Mouse (Mus musculus) embryonic facial prominence, embryonic 15.5 days (tissue): Measurements from ENCODE around the gene Sucla2. TPM values are rescaled to one million over a fixed set of nuclear protein-coding genes. Genes with fewer than 3 reads are reported as not detected.
"Not testable (repeated sequence)": the region's sequence is repeated elsewhere in the genome, so short reads cannot be mapped to it uniquely, and the experiment has no call there.

Experiments used
- ATAC-seq: fragments of 200-750 bp; cut with Nextera tagmentation; 2 replicates; pipeline ENCODE4 v1.8.0; 2017; ENCODE audit warnings: low read depth, moderate TSS enrichment; ENCODE audit not compliant: insufficient number of reproducible peaks, low FRiP score, low TSS enrichment
- H3K27ac ChIP-seq: fragments of 300-500 bp; sonication (generic); replicated peaks from 2 replicates; pipeline ENCODE4 v1.5.1; 2015; ENCODE audit warnings: mild to moderate bottlenecking, inconsistent platforms
- H3K27me3 ChIP-seq: fragments of 300-500 bp; sonication (generic); 2 replicates; pipeline ENCODE4 v1.6.1; 2015; ENCODE audit warnings: inconsistent platforms
- H3K36me3 ChIP-seq: fragments of 300-500 bp; sonication (generic); 2 replicates; pipeline ENCODE4 v1.6.1; 2015; ENCODE audit warnings: mild to moderate bottlenecking, inconsistent platforms
- H3K4me1 ChIP-seq: fragments of 300-500 bp; sonication (generic); 2 replicates; pipeline ENCODE4 v1.6.1; 2015; ENCODE audit warnings: inconsistent platforms
- H3K4me2 ChIP-seq: fragments of 300-500 bp; sonication (generic); replicated peaks from 2 replicates; pipeline ENCODE4 v1.6.1; 2015; ENCODE audit warnings: mild to moderate bottlenecking, inconsistent platforms
- H3K4me3 ChIP-seq: fragments of 300-500 bp; sonication (generic); replicated peaks from 2 replicates; pipeline ENCODE4 v1.5.1; 2015; ENCODE audit warnings: mild to moderate bottlenecking, inconsistent platforms
- H3K9ac ChIP-seq: fragments of 300-500 bp; sonication (generic); 2 replicates; pipeline ENCODE4 v1.6.1; 2015; ENCODE audit warnings: inconsistent platforms
- H3K9me3 ChIP-seq: fragments of 300-500 bp; sonication (generic); replicated peaks from 2 replicates; pipeline ENCODE4 v1.6.1; 2016; ENCODE audit warnings: inconsistent platforms
- WGBS: fragments of 180-500 bp; shearing (Covaris S2); methylation state at CpG from one replicate; pipeline ENCODE4 v1.1.7; 2015; 5-methylcytosine and 5-hydroxymethylcytosine counted together
- polyA plus RNA-seq: library from polyadenylated mRNA; unstranded; fragments of >200 nt; fragmentation: Nextera tagmentation; extraction: Ambion mirVana; gene quantifications from 2 replicates; pipeline ENCODE4 v1.2.1, GENCODE M21; 2015

The Sucla2 gene
- polyA plus RNA-seq, 1 experiment from 2014 or later: 99.6 TPM

- H3K36me3 ChIP-seq: no peaks in the 10 kb centered on the region
- H3K4me1 ChIP-seq: no peaks in the 10 kb centered on the region
- no peak overlapping the region for H3K4me2 ChIP-seq
- no peak overlapping the region for H3K9ac ChIP-seq
- no peaks in the 10 kb centered on the region for H3K27me3 ChIP-seq
- no peak for ATAC-seq
- no peak overlapping the region for H3K27ac ChIP-seq
- H3K9me3 ChIP-seq: no peaks in the 10 kb centered on the region
- no peak overlapping the region for H3K4me3 ChIP-seq
- 60% methylated on average over 3 of the region's 3 CpGs for WGBS
These were observed 983 bp upstream of the Sucla2 start for GRCm38 (mm10) chr14:73524136-73524535.

GRCm38 (mm10) chr14:73528661-73529060 is 3.5 kb downstream of the Sucla2 start:
- not testable (repeated sequence) for H3K4me1 ChIP-seq, H3K4me2 ChIP-seq, H3K9me3 ChIP-seq, H3K9ac ChIP-seq, H3K4me3 ChIP-seq, H3K36me3 ChIP-seq, H3K27ac ChIP-seq, H3K27me3 ChIP-seq, ATAC-seq
- 80% methylated on average over 3 of the region's 3 CpGs for WGBS

- Histone ChIP-seq H3K4me1 (no peaks in the 10 kb centered on the region), H3K27me3 (no peaks in the 10 kb centered on the region), H3K27ac (no peak overlapping the region), H3K4me2 (no peak overlapping the region), H3K36me3 (no peaks in the 10 kb centered on the region), H3K9ac (no peak overlapping the region), H3K4me3 (no peak overlapping the region), H3K9me3 (no peaks in the 10 kb centered on the region)
- ATAC-seq: no peak
- WGBS: 59% methylated on average over 6 of the region's 6 CpGs
These were observed 8.8 kb downstream of the Sucla2 start for GRCm38 (mm10) chr14:73533755-73534465.

GRCm38 (mm10) chr14:73535641-73536040 is 10.5 kb downstream of the Sucla2 start:
- 80% methylated on average over 2 of the region's 2 CpGs for WGBS
- Histone ChIP-seq H3K9me3 (no peaks in the 10 kb centered on the region), H3K27ac (no peak overlapping the region), H3K9ac (no peak overlapping the region), H3K4me1 (no peaks in the 10 kb centered on the region), H3K27me3 (no peaks in the 10 kb centered on the region), H3K36me3 (no peaks in the 10 kb centered on the region), H3K4me3 (no peak overlapping the region), H3K4me2 (no peak overlapping the region)
- ATAC-seq: no peak

- 50% methylated on average over 6 of the region's 6 CpGs for WGBS
- ATAC-seq: no peak
These were observed 18.7 kb downstream of the Sucla2 start for GRCm38 (mm10) chr14:73543781-73544180.

GRCm38 (mm10) chr14:73547034-73547433 is 21.9 kb downstream of the Sucla2 start:
- WGBS: 58% methylated on average over 4 of the region's 4 CpGs
- H3K27ac ChIP-seq: no peak overlapping the region

More at GRCm38 (mm10) chr14:73543781-73544180, 18.7 kb downstream of the Sucla2 start:
- Histone ChIP-seq H3K27me3 (no peaks in the 10 kb centered on the region), H3K9me3 (no peaks in the 10 kb centered on the region), H3K36me3 (no peaks in the 10 kb centered on the region), H3K4me2 (no peak overlapping the region), H3K4me1 (no peaks in the 10 kb centered on the region), H3K4me3 (no peak overlapping the region), H3K27ac (no peak overlapping the region), H3K9ac (no peak overlapping the region)

GRCm38 (mm10) chr14:73548051-73548450 is 22.9 kb downstream of the Sucla2 start, which contains the start of gene Nudt15:
Gene Nudt15 (minus strand): TSS chr14:73548242.
- Histone ChIP-seq H3K27ac (no peak within 1 kb of the TSS), H3K36me3 (no peaks in the 10 kb centered on the region), H3K4me2 (no peak within 1 kb of the TSS), H3K4me1 (0 out of 2 replicates have a peak, but pooled peaks cover 5% of the 10 kb centered on the region), H3K27me3 (no peaks in the 10 kb centered on the region), H3K9me3 (no peaks in the 10 kb centered on the region), H3K4me3 (no peak within 1 kb of the TSS), H3K9ac (no peak within 1 kb of the TSS)
- ATAC-seq: no peak
- 93% methylated on average over 3 of the region's 3 CpGs for WGBS

More at GRCm38 (mm10) chr14:73547034-73547433, 21.9 kb downstream of the Sucla2 start:
- Histone ChIP-seq H3K9me3 (no peaks in the 10 kb centered on the region), H3K4me1 (0 out of 2 replicates have a peak, but pooled peaks cover under 1% of the 10 kb centered on the region), H3K9ac (no peak overlapping the region), H3K4me3 (no peak overlapping the region), H3K27me3 (no peaks in the 10 kb centered on the region), H3K36me3 (no peaks in the 10 kb centered on the region), H3K4me2 (no peak overlapping the region)
- ATAC-seq: no peak

GRCm38 (mm10) chr14:73550291-73550690 is 25.2 kb downstream of the Sucla2 start:
- no peaks in the 10 kb centered on the region for H3K9me3 ChIP-seq
- peaks cover 10% of the 10 kb centered on the region for H3K4me1 ChIP-seq
- no peak overlapping the region for H3K9ac ChIP-seq
- ATAC-seq: no peak
- no peak overlapping the region for H3K27ac ChIP-seq
- WGBS: 54% methylated on average over 3 of the region's 3 CpGs
- no peaks in the 10 kb centered on the region for H3K36me3 ChIP-seq
- no peaks in the 10 kb centered on the region for H3K27me3 ChIP-seq
- no peak overlapping the region for H3K4me3 ChIP-seq
- no peak overlapping the region for H3K4me2 ChIP-seq

GRCm38 (mm10) chr14:73550732-73551131 is 25.6 kb downstream of the Sucla2 start:
- H3K4me1 ChIP-seq: peaks cover 10% of the 10 kb centered on the region
- no peaks in the 10 kb centered on the region for H3K36me3 ChIP-seq
- no peak overlapping the region for H3K4me3 ChIP-seq
- no peak overlapping the region for H3K4me2 ChIP-seq
- no peaks in the 10 kb centered on the region for H3K9me3 ChIP-seq
- ATAC-seq: no peak
- H3K9ac ChIP-seq: no peak overlapping the region
- WGBS: 37% methylated on average over 8 of the region's 8 CpGs
- no peak overlapping the region for H3K27ac ChIP-seq
- H3K27me3 ChIP-seq: no peaks in the 10 kb centered on the region

GRCm38 (mm10) chr14:73551164-73551563 is 26.0 kb downstream of the Sucla2 start:
- peaks cover 3% of the 10 kb centered on the region; the same call in 1 of the 2 replicates for H3K36me3 ChIP-seq
- 75% methylated on average over 6 of the region's 6 CpGs for WGBS

GRCm38 (mm10) chr14:73552341-73553121 is 27.4 kb downstream of the Sucla2 start:
- 3% methylated on average over 61 of the region's 61 CpGs for WGBS
- peaks cover 6% of the 10 kb centered on the region for H3K36me3 ChIP-seq
- peak overlapping the region; percentile 99 for H3K4me3 ChIP-seq
- no peaks in the 10 kb centered on the region for H3K27me3 ChIP-seq
- H3K27ac ChIP-seq: 0 out of 2 replicates have a peak overlapping the region, but pooled peaks have one; percentile 55
- H3K9me3 ChIP-seq: no peaks in the 10 kb centered on the region
- peak; percentile 93 for ATAC-seq
- H3K9ac ChIP-seq: peak overlapping the region; percentile 96
- peaks cover 10% of the 10 kb centered on the region for H3K4me1 ChIP-seq
- peak overlapping the region; percentile 63 for H3K4me2 ChIP-seq

More at GRCm38 (mm10) chr14:73551164-73551563, 26.0 kb downstream of the Sucla2 start:
- Histone ChIP-seq H3K4me1 (peaks cover 10% of the 10 kb centered on the region), H3K27me3 (no peaks in the 10 kb centered on the region), H3K4me3 (no peak overlapping the region), H3K9me3 (no peaks in the 10 kb centered on the region), H3K9ac (no peak overlapping the region), H3K4me2 (no peak overlapping the region), H3K27ac (no peak overlapping the region)
- ATAC-seq: no peak
